Mouse (Mus musculus): Measurements from ENCODE around the gene Afmid. TPM values are rescaled to one million over a fixed set of nuclear protein-coding genes. Genes with fewer than 3 reads are reported as not detected.
A peak's percentile ranks its signal among the peaks of the same experiment; 100 is the strongest.

Afmid gene
- polyA plus RNA-seq, 1 experiment: 19.2 TPM

DNA sequence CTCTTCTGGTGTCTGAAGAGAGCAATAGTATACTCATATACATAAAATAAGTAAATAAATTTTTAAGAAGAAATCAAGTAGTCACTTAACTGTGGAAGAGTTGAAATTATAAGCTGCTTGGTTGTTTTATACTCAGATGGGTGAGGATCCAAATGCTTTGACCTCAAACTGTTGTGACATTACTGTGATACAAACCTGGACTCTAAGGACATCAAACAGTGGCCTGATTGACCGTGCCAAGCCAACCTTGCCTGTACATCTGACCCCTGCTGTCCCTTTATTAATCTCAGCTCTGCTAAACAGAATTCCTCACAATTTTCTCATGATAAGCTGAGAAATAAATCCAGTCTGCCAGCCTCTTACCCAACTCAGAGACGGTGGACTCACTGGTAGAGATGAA, 19.9 kb downstream of the Afmid start:
- 97% methylated on average over 2 of the region's 2 CpGs for WGBS
- no peak overlapping the region for H3K27ac ChIP-seq (ENCODE audit: insufficient read depth, low read length)
- peaks cover 8% of the 10 kb centered on the region; the same call in 1 of the 2 replicates for H3K4me1 ChIP-seq (ENCODE audit: control insufficient read depth, insufficient read depth, insufficient read length)
- DNase-seq (ENCODE audit: low read depth in 1 of 2, low spot score in 2 of 2): no peak
- no peak overlapping the region for H3K4me3 ChIP-seq (ENCODE audit: extremely low read depth, insufficient read depth, insufficient read length)
- H3K36me3 ChIP-seq (ENCODE audit: control insufficient read depth, insufficient read depth, low read length): no peaks in the 10 kb centered on the region
- H3K27me3 ChIP-seq (ENCODE audit: control insufficient read depth, insufficient read depth, low read length): no peaks in the 10 kb centered on the region
- TF ChIP-seq CTCF (IDR thresholded peaks at IDR 0.05; ENCODE audit: extremely low read depth, insufficient read depth, insufficient read length, insufficient replicate concordance) (no peak), POLR2A (IDR thresholded peaks at IDR 0.05; ENCODE audit: low read depth, low read length) (no peak)

DNA sequence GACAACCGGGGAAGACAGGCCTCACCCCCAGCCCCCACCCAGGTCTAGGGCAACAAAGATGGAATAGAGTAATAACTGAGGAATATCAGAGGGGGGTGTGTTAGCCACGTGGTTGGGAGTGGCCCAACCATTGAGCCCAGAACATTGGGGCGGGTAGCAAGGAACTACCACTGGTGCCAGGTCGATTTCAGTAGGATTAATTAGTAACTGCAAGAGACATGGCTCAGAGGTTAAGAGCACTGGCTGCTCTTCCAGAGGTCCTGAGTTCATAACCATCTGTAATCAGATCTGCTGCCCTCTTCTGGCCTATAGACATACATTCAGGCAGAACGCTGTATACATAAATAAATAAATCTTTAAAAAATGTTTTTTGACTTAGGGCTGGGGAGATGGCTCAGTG, 20.9 kb downstream of the Afmid start:
- Histone ChIP-seq H3K4me3 (ENCODE audit: extremely low read depth, insufficient read depth, insufficient read length) (no peak overlapping the region), H3K27me3 (ENCODE audit: control insufficient read depth, insufficient read depth, low read length) (no peaks in the 10 kb centered on the region), H3K36me3 (ENCODE audit: control insufficient read depth, insufficient read depth, low read length) (no peaks in the 10 kb centered on the region), H3K27ac (ENCODE audit: insufficient read depth, low read length) (peak overlapping the region; percentile 11; the same call in 1 of the 2 replicates), H3K4me1 (ENCODE audit: control insufficient read depth, insufficient read depth, insufficient read length) (peaks cover 8% of the 10 kb centered on the region; the same call in 1 of the 2 replicates)
- 61% methylated on average over 5 of the region's 5 CpGs for WGBS
- DNase-seq (ENCODE audit: low read depth in 1 of 2, low spot score in 2 of 2): no peak
- no peak for TF ChIP-seq POLR2A (IDR thresholded peaks at IDR 0.05; ENCODE audit: low read depth, low read length)
- TF ChIP-seq CTCF (IDR thresholded peaks at IDR 0.05; ENCODE audit: extremely low read depth, insufficient read depth, insufficient read length, insufficient replicate concordance): no peak

DNA sequence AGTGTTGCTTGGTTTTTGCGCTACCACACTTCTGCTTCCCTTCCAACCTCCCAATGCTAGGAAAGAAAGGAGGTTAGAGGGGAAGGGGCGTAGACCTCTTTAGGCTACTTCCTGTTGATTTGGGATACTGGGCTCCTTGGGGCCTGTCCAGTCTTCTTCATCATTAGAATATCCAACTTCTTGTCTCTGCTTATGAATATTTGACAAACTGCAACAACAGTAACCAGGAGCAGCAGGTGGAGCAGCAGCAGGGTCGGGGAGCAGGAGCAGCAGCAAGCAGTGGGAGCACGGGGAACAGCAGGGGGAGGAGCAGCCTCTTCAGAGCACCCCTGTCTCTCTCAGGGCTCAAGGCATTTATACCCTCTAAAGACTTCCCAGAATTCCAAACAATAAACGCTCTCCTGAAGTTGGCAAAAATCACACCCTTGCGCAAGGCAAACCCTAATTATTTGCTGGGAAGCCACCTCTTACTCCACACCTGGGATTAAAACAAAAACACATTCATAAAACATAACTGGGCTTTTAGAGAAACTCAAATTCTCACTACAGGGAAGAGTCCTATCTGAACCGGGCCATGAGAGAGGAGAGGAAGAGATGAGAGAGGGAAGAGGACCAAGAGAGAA, 22.0 kb downstream of the Afmid start:
- 73% methylated on average over 7 of the region's 7 CpGs for WGBS
- Histone ChIP-seq H3K36me3 (ENCODE audit: control insufficient read depth, insufficient read depth, low read length) (peaks cover under 1% of the 10 kb centered on the region; the same call in 1 of the 2 replicates), H3K4me3 (ENCODE audit: extremely low read depth, insufficient read depth, insufficient read length) (peak overlapping the region; percentile 95), H3K27me3 (ENCODE audit: control insufficient read depth, insufficient read depth, low read length) (no peaks in the 10 kb centered on the region), H3K27ac (ENCODE audit: insufficient read depth, low read length) (peak overlapping the region; percentile 97), H3K4me1 (ENCODE audit: control insufficient read depth, insufficient read depth, insufficient read length) (peaks cover 8% of the 10 kb centered on the region; the same call in 1 of the 2 replicates)
- DNase-seq (ENCODE audit: low read depth in 1 of 2, low spot score in 2 of 2): no peak
- no peak for TF ChIP-seq CTCF (IDR thresholded peaks at IDR 0.05; ENCODE audit: extremely low read depth, insufficient read depth, insufficient read length, insufficient replicate concordance)
- TF ChIP-seq POLR2A (IDR thresholded peaks at IDR 0.05; ENCODE audit: low read depth, low read length): no peak

DNA sequence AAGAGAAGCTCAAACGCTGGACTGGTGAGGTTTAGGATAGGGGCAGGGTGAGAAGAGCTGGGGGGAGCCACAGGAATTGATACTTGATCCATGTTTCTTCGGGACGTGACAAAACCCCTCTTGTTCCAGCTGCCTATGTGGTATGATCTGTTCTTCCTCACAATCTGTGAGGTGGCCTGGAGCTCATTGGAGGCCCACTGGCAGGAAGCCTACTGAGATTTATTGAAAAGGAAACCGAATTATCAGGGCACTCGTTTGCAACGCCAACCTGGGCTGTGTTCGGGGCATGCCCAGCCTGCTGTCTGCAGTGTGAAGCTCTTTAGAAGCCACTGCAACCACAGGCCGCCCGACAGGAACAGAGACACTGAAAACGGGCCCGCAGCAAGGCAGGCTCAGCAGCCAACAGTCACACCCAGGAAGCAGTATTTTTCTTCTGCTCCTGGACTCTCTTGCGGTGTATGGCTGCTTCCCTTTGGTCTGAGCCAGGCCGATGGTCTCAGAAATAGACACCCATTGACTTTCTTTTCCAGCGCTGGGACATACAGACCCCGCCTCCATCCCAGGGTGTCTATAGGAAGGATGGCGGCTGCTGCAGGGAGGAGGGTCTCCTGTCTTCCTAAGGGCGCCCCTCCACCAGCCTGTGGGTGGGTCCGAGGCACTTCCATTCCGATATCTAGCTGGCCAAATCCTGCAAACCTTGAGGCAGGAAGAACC, 22.7 kb downstream of the Afmid start:
- Histone ChIP-seq H3K4me3 (ENCODE audit: extremely low read depth, insufficient read depth, insufficient read length) (peak overlapping the region; percentile 95), H3K27ac (ENCODE audit: insufficient read depth, low read length) (peak overlapping the region; percentile 97), H3K4me1 (ENCODE audit: control insufficient read depth, insufficient read depth, insufficient read length) (peaks cover 8% of the 10 kb centered on the region; the same call in 1 of the 2 replicates), H3K27me3 (ENCODE audit: control insufficient read depth, insufficient read depth, low read length) (no peaks in the 10 kb centered on the region), H3K36me3 (ENCODE audit: control insufficient read depth, insufficient read depth, low read length) (peaks cover 1% of the 10 kb centered on the region; the same call in 1 of the 2 replicates)
- TF ChIP-seq CTCF (IDR thresholded peaks at IDR 0.05; ENCODE audit: extremely low read depth, insufficient read depth, insufficient read length, insufficient replicate concordance) (no peak), POLR2A (IDR thresholded peaks at IDR 0.05; ENCODE audit: low read depth, low read length) (no peak; the same call in 1 of the 2 replicates)
- WGBS: 4% methylated on average over 19 of the region's 19 CpGs
- peak in 1 of 2 experiments; percentile 63 for DNase-seq (ENCODE audit: low read depth in 1 of 2, low spot score in 2 of 2)

DNA sequence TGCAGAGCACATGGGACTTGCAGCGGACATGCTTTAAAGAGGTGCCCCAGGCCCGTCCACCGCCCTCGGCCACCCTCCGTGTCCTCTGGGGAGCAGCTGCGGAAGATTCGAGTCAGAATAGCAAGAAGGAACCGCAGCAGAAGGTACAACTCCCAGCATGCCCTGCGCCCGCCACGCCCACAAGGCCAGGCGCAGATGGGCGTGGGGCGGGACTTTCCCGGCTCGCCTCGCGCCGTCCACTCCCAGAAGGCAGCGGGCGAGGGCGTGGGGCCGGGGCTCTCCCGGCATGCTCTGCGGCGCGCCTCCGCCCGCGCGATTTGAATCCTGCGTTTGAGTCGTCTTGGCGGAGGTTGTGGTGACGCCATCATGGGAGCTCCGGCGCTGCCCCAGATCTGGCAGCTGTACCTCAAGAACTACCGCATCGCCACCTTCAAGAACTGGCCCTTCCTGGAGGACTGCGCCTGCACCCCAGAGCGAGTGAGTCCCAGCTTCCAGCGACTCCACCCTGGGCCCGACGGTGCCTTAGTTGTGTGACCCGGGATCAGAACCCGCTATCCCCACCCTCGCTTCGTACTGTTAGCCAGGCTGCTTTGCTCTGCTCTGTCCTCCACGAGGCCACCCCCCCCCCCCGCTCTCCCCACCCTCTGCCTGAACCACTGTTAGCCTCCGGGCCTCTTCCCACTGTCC, 23.4 kb downstream of the Afmid start, which contains the start of gene Birc5:
Gene Birc5 (plus strand): TSS at position 267 of the 687 bp plus-strand sequence.
- Histone ChIP-seq H3K4me3 (ENCODE audit: extremely low read depth, insufficient read depth, insufficient read length) (peak within 1 kb of the TSS; percentile 95), H3K36me3 (ENCODE audit: control insufficient read depth, insufficient read depth, low read length) (peaks cover 1% of the 10 kb centered on the region; the same call in 1 of the 2 replicates), H3K27me3 (ENCODE audit: control insufficient read depth, insufficient read depth, low read length) (no peaks in the 10 kb centered on the region), H3K27ac (ENCODE audit: insufficient read depth, low read length) (peak within 1 kb of the TSS; percentile 97), H3K4me1 (ENCODE audit: control insufficient read depth, insufficient read depth, insufficient read length) (peaks cover 8% of the 10 kb centered on the region; the same call in 1 of the 2 replicates)
- under 1% methylated on average over 51 of the region's 51 CpGs for WGBS
- peak; percentile 94 for TF ChIP-seq POLR2A (IDR thresholded peaks at IDR 0.05; ENCODE audit: low read depth, low read length)
- no peak for TF ChIP-seq CTCF (IDR thresholded peaks at IDR 0.05; ENCODE audit: extremely low read depth, insufficient read depth, insufficient read length, insufficient replicate concordance)
- DNase-seq (ENCODE audit: low read depth in 1 of 2, low spot score in 2 of 2): peak; percentile 91 to 97

DNA sequence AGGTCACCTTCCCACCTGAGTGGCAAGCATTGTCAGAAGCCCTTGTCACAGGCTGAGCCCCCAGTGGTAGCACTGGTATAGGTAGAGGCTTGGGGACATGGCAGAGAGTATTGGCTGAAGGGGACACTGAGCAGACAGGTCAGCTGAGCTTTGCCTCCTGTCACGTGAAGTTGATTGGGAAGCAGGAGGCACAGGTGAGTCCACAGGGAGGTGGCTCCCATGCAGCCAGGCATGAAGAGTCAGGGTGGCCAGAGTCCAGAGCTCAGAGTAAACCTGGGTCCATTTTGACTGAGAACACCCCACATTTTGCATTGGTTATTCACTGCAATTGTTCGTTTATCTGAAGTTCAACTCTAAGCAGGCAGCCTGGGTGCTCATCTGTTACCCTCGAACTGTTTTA, 27.2 kb downstream of the Afmid start:
- DNase-seq (ENCODE audit: low read depth in 1 of 2, low spot score in 2 of 2): no peak
- Histone ChIP-seq H3K4me1 (ENCODE audit: control insufficient read depth, insufficient read depth, insufficient read length) (peaks cover 4% of the 10 kb centered on the region; the same call in 1 of the 2 replicates), H3K27me3 (ENCODE audit: control insufficient read depth, insufficient read depth, low read length) (no peaks in the 10 kb centered on the region), H3K4me3 (ENCODE audit: extremely low read depth, insufficient read depth, insufficient read length) (no peak overlapping the region), H3K36me3 (ENCODE audit: control insufficient read depth, insufficient read depth, low read length) (peaks cover 1% of the 10 kb centered on the region; the same call in 1 of the 2 replicates), H3K27ac (ENCODE audit: insufficient read depth, low read length) (no peak overlapping the region)
- 91% methylated on average over 3 of the region's 3 CpGs for whole genome bisulfite sequencing
- TF ChIP-seq POLR2A (IDR thresholded peaks at IDR 0.05; ENCODE audit: low read depth, low read length) (no peak), CTCF (IDR thresholded peaks at IDR 0.05; ENCODE audit: extremely low read depth, insufficient read depth, insufficient read length, insufficient replicate concordance) (no peak)
